Mouse (Mus musculus): ENCODE results near the gene Slc9a4.

DNA sequence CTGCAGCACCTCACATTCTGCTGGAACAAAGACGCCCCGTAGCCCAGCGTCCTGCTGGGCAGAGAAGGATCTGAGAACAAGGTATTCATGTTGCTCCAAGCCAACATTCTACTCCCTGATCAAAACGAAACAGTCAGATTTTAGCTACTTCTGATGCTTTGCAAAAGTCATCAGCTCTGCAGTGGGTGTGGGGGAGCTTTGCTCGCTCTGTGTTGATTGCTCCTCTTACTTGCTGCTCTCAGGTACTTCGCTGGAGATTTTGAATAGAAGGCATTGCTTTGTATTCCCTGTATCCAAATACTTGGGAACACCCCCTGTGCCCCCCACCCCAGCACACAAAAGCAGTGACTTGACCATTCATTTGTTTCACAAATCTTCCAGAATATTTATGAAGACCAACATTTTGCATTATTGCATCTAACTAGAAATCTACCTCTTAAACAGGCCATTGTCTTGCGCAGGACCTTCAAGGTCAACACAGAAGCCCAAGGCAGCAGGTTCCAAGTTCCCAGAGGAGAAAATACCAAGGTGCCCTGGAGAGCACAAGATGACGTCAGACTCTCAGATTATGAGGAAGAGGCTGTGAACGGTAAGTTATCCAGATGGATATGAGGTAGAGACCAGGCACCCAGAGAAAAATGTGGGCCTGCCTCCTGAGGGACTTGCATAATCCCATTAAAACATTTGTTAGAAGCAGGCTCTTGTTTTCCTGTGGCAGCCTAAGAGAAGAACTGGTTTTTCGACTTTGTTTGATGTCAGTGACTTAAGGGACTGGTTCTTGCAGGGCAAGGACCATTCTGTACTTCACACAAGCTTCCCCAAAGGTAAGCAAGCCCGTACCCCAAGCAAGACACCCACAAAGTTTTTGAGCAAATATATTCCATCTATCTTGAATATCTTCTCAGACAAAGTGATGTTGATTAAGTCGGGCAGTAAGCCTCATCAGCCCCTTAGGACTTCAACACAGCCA is 85.8 kb downstream of the Slc9a4 start:
- TF ChIP-seq EP300 (IDR thresholded peaks at IDR 0.05) = no peak
- TF ChIP-seq CTCF (IDR thresholded peaks at IDR 0.05) = no peak
